Mouse (Mus musculus): ENCODE results near the gene Zbtb38. TPM values are rescaled to one million over a fixed set of nuclear protein-coding genes. Genes with fewer than 3 reads are reported as not detected.

Zbtb38 gene
- total and polyA plus RNA-seq, 2 experiments from 2014 or later = 38.7 to 46.5 TPM

- no peaks in the 10 kb centered on the region for H3K9me3 ChIP-seq (ENCODE audit: low read length)
- 59% methylated on average over 9 of the region's 9 CpGs for WGBS
- TF ChIP-seq CTCF (IDR thresholded peaks at IDR 0.05; ENCODE audit: low read depth) = no peak
- no peaks in the 10 kb centered on the region for H3K36me3 ChIP-seq (ENCODE audit: insufficient read depth, low read length)
- no peak overlapping the region for H3K27ac ChIP-seq
- ATAC-seq = no peak
- no peaks in the 10 kb centered on the region for H3K4me1 ChIP-seq (ENCODE audit: insufficient read depth, low read length)
- H3K9ac ChIP-seq (replicated peaks; ENCODE audit: low read length) = no peak overlapping the region
- no peak overlapping the region for H3K4me2 ChIP-seq (ENCODE audit: low read depth, low read length)
- no peaks in the 10 kb centered on the region for H3K27me3 ChIP-seq (ENCODE audit: insufficient read depth, low read length)
- DNase-seq (ENCODE audit: low spot score) = no peak
- no peak overlapping the region for H3K4me3 ChIP-seq (ENCODE audit: low read length)
These were observed 116.0 kb downstream of the Zbtb38 start for GRCm38 (mm10) chr9:96636423-96637156.

- Histone ChIP-seq H3K4me3 (ENCODE audit: low read length) (no peak overlapping the region), H3K36me3 (ENCODE audit: insufficient read depth, low read length) (no peaks in the 10 kb centered on the region), H3K9me3 (ENCODE audit: low read length) (no peaks in the 10 kb centered on the region), H3K27ac (no peak overlapping the region), H3K27me3 (ENCODE audit: insufficient read depth, low read length) (no peaks in the 10 kb centered on the region), H3K4me2 (ENCODE audit: low read depth, low read length) (no peak overlapping the region), H3K9ac (replicated peaks; ENCODE audit: low read length) (no peak overlapping the region), H3K4me1 (ENCODE audit: insufficient read depth, low read length) (no peaks in the 10 kb centered on the region)
- DNase-seq (ENCODE audit: low spot score) (no peak), ATAC-seq (no peak)
- WGBS = 87% methylated on average over 3 of the region's 3 CpGs
- no peak for TF ChIP-seq CTCF (IDR thresholded peaks at IDR 0.05; ENCODE audit: low read depth)
These were observed 116.7 kb downstream of the Zbtb38 start for GRCm38 (mm10) chr9:96635899-96636298.

GRCm38 (mm10) chr9:96635176-96635575 is 117.5 kb downstream of the Zbtb38 start:
- no peak for TF ChIP-seq CTCF (IDR thresholded peaks at IDR 0.05; ENCODE audit: low read depth)
- Histone ChIP-seq H3K9me3 (ENCODE audit: low read length) (no peaks in the 10 kb centered on the region), H3K27ac (no peak overlapping the region), H3K4me3 (ENCODE audit: low read length) (no peak overlapping the region), H3K4me1 (ENCODE audit: insufficient read depth, low read length) (no peaks in the 10 kb centered on the region), H3K27me3 (ENCODE audit: insufficient read depth, low read length) (no peaks in the 10 kb centered on the region), H3K4me2 (ENCODE audit: low read depth, low read length) (no peak overlapping the region), H3K36me3 (ENCODE audit: insufficient read depth, low read length) (no peaks in the 10 kb centered on the region), H3K9ac (replicated peaks; ENCODE audit: low read length) (no peak overlapping the region)
- 80% methylated on average over 6 of the region's 6 CpGs for WGBS
- DNase-seq (ENCODE audit: low spot score) (no peak), ATAC-seq (no peak)

- no peak overlapping the region for H3K4me3 ChIP-seq (ENCODE audit: low read length)
- no peak for ATAC-seq
- no peaks in the 10 kb centered on the region for H3K36me3 ChIP-seq (ENCODE audit: insufficient read depth, low read length)
- H3K4me1 ChIP-seq (ENCODE audit: insufficient read depth, low read length) = no peaks in the 10 kb centered on the region; the same call in 1 of the 2 replicates
- no peaks in the 10 kb centered on the region for H3K9me3 ChIP-seq (ENCODE audit: low read length)
- H3K9ac ChIP-seq (replicated peaks; ENCODE audit: low read length) = no peak overlapping the region
- WGBS = 95% methylated on average over 2 of the region's 2 CpGs
- no peak overlapping the region for H3K27ac ChIP-seq
- H3K27me3 ChIP-seq (ENCODE audit: insufficient read depth, low read length) = no peaks in the 10 kb centered on the region
- H3K4me2 ChIP-seq (ENCODE audit: low read depth, low read length) = no peak overlapping the region
- DNase-seq (ENCODE audit: low spot score) = no peak
- TF ChIP-seq CTCF (IDR thresholded peaks at IDR 0.05; ENCODE audit: low read depth) = no peak
These were observed 118.9 kb downstream of the Zbtb38 start for GRCm38 (mm10) chr9:96633771-96634170.

Other genes starting within 250 kb of the Zbtb38 start
- 0.47 TPM in 1 of 2 replicates, not detected in the other for gene Gm28729, start 227.6 kb downstream of the Zbtb38 start, total RNA-seq (2014; rRNA removed)
- 0.25 and 0.26 TPM in 2 replicates for gene Gm28729, start 227.6 kb downstream of the Zbtb38 start, polyA plus RNA-seq (2015; fragmentation: Nextera tagmentation; extraction: Ambion mirVana)
- gene Rasa2, start 121.2 kb downstream of the Zbtb38 start, total RNA-seq (2014; rRNA removed) = 12.0 and 13.2 TPM in 2 replicates
- gene Rasa2, start 121.2 kb downstream of the Zbtb38 start, polyA plus RNA-seq (2015; fragmentation: Nextera tagmentation; extraction: Ambion mirVana) = 12.9 and 16.5 TPM in 2 replicates
- gene Pxylp1, start 139.8 kb upstream of the Zbtb38 start, total RNA-seq (2014; rRNA removed) = 24.1 and 28.9 TPM in 2 replicates
- gene Pxylp1, start 139.8 kb upstream of the Zbtb38 start, polyA plus RNA-seq (2015; fragmentation: Nextera tagmentation; extraction: Ambion mirVana) = 23.2 and 23.4 TPM in 2 replicates